Mouse (Mus musculus) spleen, adult 2 months (tissue): ENCODE measurements around the gene Bard1.

Experiments
- CTCF ChIP-seq: fragments of 200-500 bp; IDR thresholded peaks from 2 replicates; pipeline ENCODE4 v1.5.1; 2011; ENCODE audit warnings: mild to moderate bottlenecking, inconsistent platforms; ENCODE audit not compliant: insufficient read depth, insufficient read length, insufficient replicate concordance; ENCODE audit errors: extremely low read depth
- POLR2A ChIP-seq: fragments of 200-500 bp; IDR thresholded peaks from 2 replicates; pipeline ENCODE4 v1.6.1; 2011; ENCODE audit warnings: low read depth, low read length, inconsistent platforms

GRCm38 (mm10) chr1:71075651-71076050, 27.3 kb downstream of the Bard1 start:
- TF ChIP-seq POLR2A (no peak), CTCF (no peak)
